Mouse (Mus musculus): ENCODE data around the gene Usp1. TPM values are rescaled to one million over a fixed set of nuclear protein-coding genes. Genes with fewer than 3 reads are reported as not detected.

Usp1 gene
- total RNA-seq, 1 experiment: 47.3 TPM

DNA sequence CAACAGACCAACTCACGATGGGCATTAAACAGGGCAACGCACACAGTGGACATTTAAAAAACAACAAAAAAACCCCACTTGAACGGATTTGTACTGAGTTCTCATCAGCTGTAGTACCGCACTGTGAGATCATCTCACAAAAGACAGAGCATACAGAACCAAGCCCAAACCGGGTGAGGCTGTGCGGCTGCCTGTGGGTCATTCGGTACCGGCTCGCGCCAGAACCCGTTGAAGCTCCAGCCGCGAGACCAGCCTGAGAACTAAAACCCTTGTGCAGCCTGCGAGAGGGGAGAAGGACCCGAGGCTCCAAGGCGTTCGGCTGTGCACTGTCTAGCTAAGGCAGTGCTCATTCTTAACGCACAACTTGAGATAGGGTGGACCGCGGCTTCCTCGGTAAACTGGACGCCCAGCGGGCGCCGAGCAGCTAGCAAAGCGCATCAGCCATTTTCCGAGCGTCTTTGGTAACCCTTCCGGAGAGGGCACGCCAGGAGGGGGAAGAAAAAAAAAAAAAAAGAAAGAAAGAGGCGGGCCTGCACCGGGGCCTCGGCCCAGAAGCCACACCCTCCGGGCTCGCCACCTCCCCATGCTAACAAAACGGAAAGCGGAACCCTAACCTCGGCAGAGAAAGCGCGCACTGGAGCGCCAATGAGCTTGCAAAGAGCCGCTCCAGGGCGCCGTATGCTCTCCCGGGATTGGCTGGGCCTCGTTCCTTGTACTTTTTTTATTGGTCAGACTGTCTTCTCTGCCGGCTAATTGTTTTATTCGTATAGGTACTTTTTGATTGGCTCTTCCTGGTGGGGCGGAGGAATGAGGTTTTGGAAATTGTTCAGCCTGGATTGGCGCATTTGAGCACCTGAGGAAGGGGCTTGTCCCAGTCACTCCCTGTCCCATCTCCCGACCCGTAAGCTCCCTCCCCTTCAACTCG lies 705 bp upstream of the Usp1 start:
- Histone ChIP-seq H3K9me3 (ENCODE audit: control insufficient read depth, insufficient read depth, low read depth, low read length) (no peaks in the 10 kb centered on the region), H3K36me3 (ENCODE audit: control insufficient read depth, insufficient read depth, low read length, poor library complexity, severe bottlenecking) (no peaks in the 10 kb centered on the region), H3K4me3 (ENCODE audit: insufficient read depth in 1 of 2, low read depth in 1 of 2, low read length in 2 of 2, poor library complexity in 1 of 2, severe bottlenecking in 1 of 2) (peak overlapping the region; percentile 91 to 99), H3K4me1 (ENCODE audit: control insufficient read depth in 2 of 2, insufficient read depth in 2 of 2, low read length in 2 of 2, poor library complexity in 1 of 2) (peaks cover 2% of the 10 kb centered on the region in 2 experiments; a peak in 1 of 4 replicates), H3K27ac (ENCODE audit: insufficient read depth, low read depth, low read length, poor library complexity, severe bottlenecking) (peak overlapping the region; percentile 65), H3K9ac (ENCODE audit: insufficient read depth, low read depth, low read length, poor library complexity, severe bottlenecking) (peak overlapping the region; percentile 93)
- in situ Hi-C loops (cut with MboI; ENCODE audit: low sequenced_read_pairs in 2 of 2, unreplicated experiment in 2 of 2): no loop called here
- DNase-seq (ENCODE audit: low read depth, low spot score): peak; percentile 97
- TF ChIP-seq ZNF384 (IDR thresholded peaks at IDR 0.05; ENCODE audit: low read depth, low read length) (peak; percentile 96), MAFK (IDR thresholded peaks at IDR 0.05; ENCODE audit: insufficient read depth, low read depth, low read length) (no peak), ZC3H11A (IDR thresholded peaks at IDR 0.05; ENCODE audit: borderline replicate concordance, low read depth, low read length) (no peak), HCFC1 (IDR thresholded peaks at IDR 0.05; ENCODE audit: borderline replicate concordance, insufficient read depth, low read length) (0 out of 2 replicates have a peak, but pooled peaks have one; percentile 23), CHD2 (IDR thresholded peaks at IDR 0.05; ENCODE audit: low read depth, low read length) (peak; percentile 92)

DNA sequence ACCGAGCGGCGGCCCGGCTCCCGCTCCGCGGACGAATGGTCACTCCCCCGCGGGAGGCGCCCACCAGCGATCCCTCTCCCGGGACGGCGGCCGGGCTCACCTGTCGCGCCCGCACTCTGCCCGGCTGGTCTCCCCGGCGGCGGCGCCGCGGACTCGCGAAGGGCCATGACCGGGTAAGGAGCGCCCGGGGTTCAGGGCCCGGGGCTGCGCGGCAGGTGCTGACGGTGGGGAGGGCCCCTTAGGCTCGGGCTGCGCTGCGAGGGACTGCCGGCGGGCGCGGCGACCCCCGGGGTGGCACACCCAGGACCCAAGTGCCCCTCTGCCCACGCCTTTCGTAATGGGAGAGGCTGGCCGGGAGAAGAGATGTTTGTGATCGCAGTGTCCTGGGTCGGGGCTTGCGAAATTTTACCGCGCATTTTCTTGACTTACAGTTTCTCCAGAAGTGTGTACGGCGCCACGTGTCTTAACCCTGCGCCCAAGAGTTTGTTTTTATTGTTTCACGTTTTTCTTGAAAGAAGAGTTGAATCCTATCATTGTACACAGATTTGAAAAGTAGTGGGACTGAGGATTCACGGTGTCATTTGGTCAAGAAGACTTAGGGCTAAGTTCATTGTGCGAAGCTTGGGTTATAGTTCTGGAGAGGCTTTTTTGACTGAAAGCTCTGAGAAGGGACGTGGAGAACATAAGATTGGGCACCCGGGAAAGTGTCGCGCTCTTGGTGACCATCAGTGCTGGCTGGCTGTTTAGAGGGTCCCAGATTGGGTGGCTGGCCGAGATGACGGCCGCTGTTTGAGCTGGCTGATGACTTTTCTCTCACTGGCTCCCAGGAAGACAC lies 678 bp downstream of the Usp1 start:
- Histone ChIP-seq H3K9ac (ENCODE audit: insufficient read depth, low read depth, low read length, poor library complexity, severe bottlenecking) (peak overlapping the region; percentile 95), H3K36me3 (ENCODE audit: control insufficient read depth, insufficient read depth, low read length, poor library complexity, severe bottlenecking) (no peaks in the 10 kb centered on the region), H3K27ac (ENCODE audit: insufficient read depth, low read depth, low read length, poor library complexity, severe bottlenecking) (peak overlapping the region; percentile 93), H3K4me1 (ENCODE audit: control insufficient read depth in 2 of 2, insufficient read depth in 2 of 2, low read length in 2 of 2, poor library complexity in 1 of 2) (peaks cover 2% of the 10 kb centered on the region in 2 experiments; a peak in 1 of 4 replicates), H3K9me3 (ENCODE audit: control insufficient read depth, insufficient read depth, low read depth, low read length) (no peaks in the 10 kb centered on the region), H3K4me3 (ENCODE audit: insufficient read depth in 1 of 2, low read depth in 1 of 2, low read length in 2 of 2, poor library complexity in 1 of 2, severe bottlenecking in 1 of 2) (peak overlapping the region; percentile 66 to 99)
- TF ChIP-seq ZNF384 (IDR thresholded peaks at IDR 0.05; ENCODE audit: low read depth, low read length): no peak
- no peak for TF ChIP-seq MAFK (IDR thresholded peaks at IDR 0.05; ENCODE audit: insufficient read depth, low read depth, low read length)
- TF ChIP-seq HCFC1 (IDR thresholded peaks at IDR 0.05; ENCODE audit: borderline replicate concordance, insufficient read depth, low read length): no peak
- no peak for TF ChIP-seq CHD2 (IDR thresholded peaks at IDR 0.05; ENCODE audit: low read depth, low read length)
- no peak for TF ChIP-seq ZC3H11A (IDR thresholded peaks at IDR 0.05; ENCODE audit: borderline replicate concordance, low read depth, low read length)
- DNase-seq (ENCODE audit: low read depth, low spot score): no peak
- in situ Hi-C loops (cut with MboI; ENCODE audit: low sequenced_read_pairs in 2 of 2, unreplicated experiment in 2 of 2): no loop called here

DNA sequence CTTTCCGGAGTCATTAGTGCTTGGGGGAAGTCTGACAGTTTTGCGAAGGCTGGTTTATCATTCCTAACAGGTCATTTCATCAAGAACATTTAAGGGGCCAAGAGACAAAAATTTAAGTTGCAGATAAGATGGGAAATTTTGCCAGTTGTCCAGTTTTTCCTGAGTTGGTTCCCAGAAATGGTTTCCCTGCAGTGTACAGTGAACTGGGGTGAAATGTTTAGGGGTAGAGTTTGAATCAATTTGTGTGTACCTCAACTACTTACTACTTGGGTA lies 1.2 kb downstream of the Usp1 start:
- H3K9ac ChIP-seq (ENCODE audit: insufficient read depth, low read depth, low read length, poor library complexity, severe bottlenecking): peak overlapping the region; percentile 95
- no peaks in the 10 kb centered on the region for H3K36me3 ChIP-seq (ENCODE audit: control insufficient read depth, insufficient read depth, low read length, poor library complexity, severe bottlenecking)
- peaks cover 2% of the 10 kb centered on the region in 2 experiments; a peak in 1 of 4 replicates for H3K4me1 ChIP-seq (ENCODE audit: control insufficient read depth in 2 of 2, insufficient read depth in 2 of 2, low read length in 2 of 2, poor library complexity in 1 of 2)
- no peak for TF ChIP-seq MAFK (IDR thresholded peaks at IDR 0.05; ENCODE audit: insufficient read depth, low read depth, low read length)
- TF ChIP-seq ZNF384 (IDR thresholded peaks at IDR 0.05; ENCODE audit: low read depth, low read length): no peak
- TF ChIP-seq HCFC1 (IDR thresholded peaks at IDR 0.05; ENCODE audit: borderline replicate concordance, insufficient read depth, low read length): no peak
- no peak for TF ChIP-seq ZC3H11A (IDR thresholded peaks at IDR 0.05; ENCODE audit: borderline replicate concordance, low read depth, low read length)
- TF ChIP-seq CHD2 (IDR thresholded peaks at IDR 0.05; ENCODE audit: low read depth, low read length): no peak
- peak overlapping the region; percentile 66 to 99 for H3K4me3 ChIP-seq (ENCODE audit: insufficient read depth in 1 of 2, low read depth in 1 of 2, low read length in 2 of 2, poor library complexity in 1 of 2, severe bottlenecking in 1 of 2)
- no peaks in the 10 kb centered on the region for H3K9me3 ChIP-seq (ENCODE audit: control insufficient read depth, insufficient read depth, low read depth, low read length)
- in situ Hi-C loops (cut with MboI; ENCODE audit: low sequenced_read_pairs in 2 of 2, unreplicated experiment in 2 of 2): loop anchor here in 1 of 2 experiments (5.0 kb wide), 1 partner anchor 257 kb away; no protein-coding TSS in a partner anchor
- no peak overlapping the region for H3K27ac ChIP-seq (ENCODE audit: insufficient read depth, low read depth, low read length, poor library complexity, severe bottlenecking)
- DNase-seq (ENCODE audit: low read depth, low spot score): no peak

DNA sequence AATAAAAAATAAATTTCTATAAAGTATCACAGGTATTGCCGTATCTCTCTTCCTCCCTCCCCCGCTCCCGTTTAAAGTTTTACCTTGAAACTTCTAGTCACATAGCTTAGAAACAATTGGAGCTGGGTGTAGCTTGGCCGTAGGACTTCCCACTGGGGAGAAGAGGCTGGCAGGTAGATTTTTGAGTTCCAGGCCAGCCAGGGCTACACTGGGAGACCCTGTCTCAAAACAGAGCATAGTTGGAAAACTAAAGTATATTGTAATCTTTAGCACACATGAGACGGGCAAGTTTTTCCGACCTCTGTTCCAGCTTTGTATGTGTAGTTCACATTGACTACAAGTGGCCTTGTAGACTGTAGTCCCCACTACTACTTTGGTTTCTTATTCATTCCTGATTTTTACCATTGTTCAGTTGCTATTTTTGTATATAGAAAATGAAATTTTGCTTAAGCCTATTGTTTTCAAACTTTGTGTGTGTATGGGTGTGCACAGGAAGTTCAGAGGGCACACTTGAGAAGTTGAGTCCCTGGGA lies 1.7 kb downstream of the Usp1 start:
- in situ Hi-C loops (cut with MboI; ENCODE audit: low sequenced_read_pairs in 2 of 2, unreplicated experiment in 2 of 2): loop anchor here in 1 of 2 experiments (5.0 kb wide), 1 partner anchor 257 kb away; no protein-coding TSS in a partner anchor
- no peaks in the 10 kb centered on the region for H3K9me3 ChIP-seq (ENCODE audit: control insufficient read depth, insufficient read depth, low read depth, low read length)
- peak overlapping the region; percentile 66 to 99 for H3K4me3 ChIP-seq (ENCODE audit: insufficient read depth in 1 of 2, low read depth in 1 of 2, low read length in 2 of 2, poor library complexity in 1 of 2, severe bottlenecking in 1 of 2)
- H3K27ac ChIP-seq (ENCODE audit: insufficient read depth, low read depth, low read length, poor library complexity, severe bottlenecking): no peak overlapping the region
- H3K36me3 ChIP-seq (ENCODE audit: control insufficient read depth, insufficient read depth, low read length, poor library complexity, severe bottlenecking): peaks cover 1% of the 10 kb centered on the region; the same call in 1 of the 2 replicates
- peak overlapping the region; percentile 47; the same call in 1 of the 2 replicates for H3K9ac ChIP-seq (ENCODE audit: insufficient read depth, low read depth, low read length, poor library complexity, severe bottlenecking)
- no peak for DNase-seq (ENCODE audit: low read depth, low spot score)
- TF ChIP-seq CHD2 (IDR thresholded peaks at IDR 0.05; ENCODE audit: low read depth, low read length) (no peak), MAFK (IDR thresholded peaks at IDR 0.05; ENCODE audit: insufficient read depth, low read depth, low read length) (no peak)
- H3K4me1 ChIP-seq (ENCODE audit: control insufficient read depth in 2 of 2, insufficient read depth in 2 of 2, low read length in 2 of 2, poor library complexity in 1 of 2): peaks cover 2% of the 10 kb centered on the region in 2 experiments; a peak in 1 of 4 replicates

Data from ES-E14 (cell line).